Mouse (Mus musculus) midbrain, embryonic 13.5 days (tissue): Measurements from ENCODE around the gene Fbf1. TPM values are rescaled to one million over a fixed set of nuclear protein-coding genes. Genes with fewer than 3 reads are reported as not detected.

Experiments used
- ATAC-seq: fragments of 200-750 bp; cut with Nextera tagmentation; 2 replicates; pipeline ENCODE4 v1.8.0; 2017; ENCODE audit warnings: mild to moderate bottlenecking, moderate TSS enrichment, moderate library complexity
- H3K27ac ChIP-seq: fragments of 300-500 bp; sonication (generic); 2 replicates; pipeline ENCODE4 v1.5.1; 2015; ENCODE audit warnings: inconsistent platforms, mild to moderate bottlenecking, moderate library complexity
- H3K27me3 ChIP-seq: fragments of 300-500 bp; sonication (generic); 2 replicates; pipeline ENCODE4 v1.6.1; 2015; ENCODE audit warnings: mild to moderate bottlenecking, inconsistent platforms
- H3K36me3 ChIP-seq: fragments of 300-500 bp; sonication (generic); 2 replicates; pipeline ENCODE4 v1.6.1; 2015; ENCODE audit warnings: mild to moderate bottlenecking, inconsistent platforms
- H3K4me1 ChIP-seq: fragments of 300-500 bp; sonication (generic); replicated peaks from 2 replicates; pipeline ENCODE4 v1.6.1; 2015; ENCODE audit warnings: inconsistent platforms
- H3K4me2 ChIP-seq: fragments of 300-500 bp; sonication (generic); replicated peaks from 2 replicates; pipeline ENCODE4 v1.6.1; 2015; ENCODE audit warnings: moderate library complexity, mild to moderate bottlenecking, inconsistent platforms
- H3K4me3 ChIP-seq: fragments of 300-500 bp; sonication (generic); replicated peaks from 2 replicates; pipeline ENCODE4 v1.5.1; 2015; ENCODE audit warnings: mild to moderate bottlenecking, inconsistent platforms
- H3K9ac ChIP-seq: fragments of 300-500 bp; sonication (generic); replicated peaks from 2 replicates; pipeline ENCODE4 v1.6.1; 2015; ENCODE audit warnings: mild to moderate bottlenecking, inconsistent platforms
- H3K9me3 ChIP-seq: fragments of 300-500 bp; sonication (generic); 2 replicates; pipeline ENCODE4 v1.6.1; 2016; ENCODE audit warnings: mild to moderate bottlenecking, inconsistent platforms
- WGBS: fragments of 180-500 bp; shearing (Covaris S2); methylation state at CpG from one replicate; pipeline ENCODE4 v1.1.7; 2015; 5-methylcytosine and 5-hydroxymethylcytosine counted together
- polyA plus RNA-seq: library from polyadenylated mRNA; unstranded; fragments of >200 nt; fragmentation: Nextera tagmentation; extraction: Ambion mirVana; gene quantifications from 2 replicates; pipeline ENCODE4 v1.2.1, GENCODE M21; 2015

The Fbf1 gene
- polyA plus RNA-seq, result 69.1 and 76.5 TPM in 2 replicates

GRCm38 (mm10) chr11:116167884-116168439 lies at the start of gene Fbf1:
TSS of gene Fbf1 (minus strand) at chr11:116168166.
- peaks cover 46% of the 10 kb centered on the region for H3K36me3 ChIP-seq
- no peaks in the 10 kb centered on the region for H3K9me3 ChIP-seq
- H3K4me3 ChIP-seq, result peak within 1 kb of the TSS; percentile 82
- H3K27ac ChIP-seq, result peak within 1 kb of the TSS; percentile 95
- H3K4me2 ChIP-seq, result peak within 1 kb of the TSS; percentile 71
- peak; percentile 99 for ATAC-seq
- WGBS, result under 1% methylated on average over 40 of the region's 40 CpGs
- peak within 1 kb of the TSS; percentile 90 for H3K9ac ChIP-seq
- H3K4me1 ChIP-seq, result peaks cover 20% of the 10 kb centered on the region
- H3K27me3 ChIP-seq, result no peaks in the 10 kb centered on the region

- H3K4me3 ChIP-seq, result no peak overlapping the region
- peaks cover 16% of the 10 kb centered on the region for H3K4me1 ChIP-seq
- 0 out of 2 replicates have a peak, but pooled peaks cover 6% of the 10 kb centered on the region for H3K9me3 ChIP-seq
- no peak overlapping the region for H3K4me2 ChIP-seq
- H3K36me3 ChIP-seq, result 0 out of 2 replicates have a peak, but pooled peaks cover 7% of the 10 kb centered on the region
- ATAC-seq, result no peak
- no peak overlapping the region for H3K9ac ChIP-seq
- peaks cover 16% of the 10 kb centered on the region for H3K27me3 ChIP-seq
- 89% methylated on average over 11 of the region's 11 CpGs for WGBS
- no peak overlapping the region for H3K27ac ChIP-seq
These were observed 48.6 kb upstream of the Fbf1 start for GRCm38 (mm10) chr11:116216549-116216948.

GRCm38 (mm10) chr11:116215991-116216390 lies 48.0 kb upstream of the Fbf1 start:
- no peak overlapping the region for H3K27ac ChIP-seq
- peaks cover 10% of the 10 kb centered on the region for H3K27me3 ChIP-seq
- 0 out of 2 replicates have a peak, but pooled peaks cover under 1% of the 10 kb centered on the region for H3K9me3 ChIP-seq
- H3K9ac ChIP-seq, result no peak overlapping the region
- no peak overlapping the region for H3K4me3 ChIP-seq
- ATAC-seq, result no peak
- 89% methylated on average over 6 of the region's 6 CpGs for WGBS
- H3K4me2 ChIP-seq, result no peak overlapping the region
- H3K36me3 ChIP-seq, result 0 out of 2 replicates have a peak, but pooled peaks cover 8% of the 10 kb centered on the region
- peaks cover 16% of the 10 kb centered on the region for H3K4me1 ChIP-seq

GRCm38 (mm10) chr11:116215181-116215580 lies 47.2 kb upstream of the Fbf1 start:
- peaks cover 16% of the 10 kb centered on the region for H3K4me1 ChIP-seq
- 82% methylated on average over 7 of the region's 7 CpGs for WGBS
- peaks cover 2% of the 10 kb centered on the region; the same call in 1 of the 2 replicates for H3K27me3 ChIP-seq
- H3K9me3 ChIP-seq, result no peaks in the 10 kb centered on the region
- H3K9ac ChIP-seq, result no peak overlapping the region
- no peak for ATAC-seq
- 0 out of 2 replicates have a peak, but pooled peaks cover 8% of the 10 kb centered on the region for H3K36me3 ChIP-seq
- no peak overlapping the region for H3K27ac ChIP-seq
- H3K4me3 ChIP-seq, result no peak overlapping the region
- H3K4me2 ChIP-seq, result no peak overlapping the region

GRCm38 (mm10) chr11:116213877-116214510 lies 46.0 kb upstream of the Fbf1 start:
- Histone ChIP-seq H3K27me3 (no peaks in the 10 kb centered on the region), H3K4me3 (no peak overlapping the region), H3K9me3 (no peaks in the 10 kb centered on the region), H3K36me3 (0 out of 2 replicates have a peak, but pooled peaks cover 12% of the 10 kb centered on the region), H3K4me1 (peaks cover 8% of the 10 kb centered on the region), H3K9ac (no peak overlapping the region), H3K27ac (no peak overlapping the region), H3K4me2 (no peak overlapping the region)
- WGBS, result 92% methylated on average over 13 of the region's 13 CpGs
- ATAC-seq, result no peak

- H3K4me3 ChIP-seq, result no peak overlapping the region
- no peaks in the 10 kb centered on the region for H3K4me1 ChIP-seq
- H3K9me3 ChIP-seq, result no peaks in the 10 kb centered on the region
- no peak overlapping the region for H3K9ac ChIP-seq
- H3K27ac ChIP-seq, result no peak overlapping the region
- 0 out of 2 replicates have a peak, but pooled peaks cover 14% of the 10 kb centered on the region for H3K36me3 ChIP-seq
- ATAC-seq, result no peak
- H3K4me2 ChIP-seq, result no peak overlapping the region
- H3K27me3 ChIP-seq, result no peaks in the 10 kb centered on the region
- 93% methylated on average over 6 of the region's 6 CpGs for WGBS
These were observed 44.9 kb upstream of the Fbf1 start for GRCm38 (mm10) chr11:116212847-116213246.

- no peak for ATAC-seq
These were observed 42.7 kb upstream of the Fbf1 start for GRCm38 (mm10) chr11:116210696-116211095.

GRCm38 (mm10) chr11:116209257-116209656 lies 41.3 kb upstream of the Fbf1 start:
- no peak overlapping the region for H3K9ac ChIP-seq
- no peaks in the 10 kb centered on the region for H3K9me3 ChIP-seq
- peaks cover 34% of the 10 kb centered on the region for H3K36me3 ChIP-seq
- H3K27ac ChIP-seq, result no peak overlapping the region
- ATAC-seq, result no peak
- no peaks in the 10 kb centered on the region for H3K27me3 ChIP-seq
- 85% methylated on average over 8 of the region's 8 CpGs for WGBS
- H3K4me2 ChIP-seq, result no peak overlapping the region
- H3K4me3 ChIP-seq, result no peak overlapping the region
- no peaks in the 10 kb centered on the region for H3K4me1 ChIP-seq

More at GRCm38 (mm10) chr11:116210696-116211095, 42.7 kb upstream of the Fbf1 start:
- H3K4me2 ChIP-seq, result no peak overlapping the region
- peaks cover 32% of the 10 kb centered on the region for H3K36me3 ChIP-seq
- no peaks in the 10 kb centered on the region for H3K9me3 ChIP-seq
- H3K4me3 ChIP-seq, result no peak overlapping the region
- WGBS, result 83% methylated on average over 5 of the region's 5 CpGs
- H3K4me1 ChIP-seq, result no peaks in the 10 kb centered on the region
- H3K27me3 ChIP-seq, result no peaks in the 10 kb centered on the region
- peak overlapping the region; percentile 25; the same call in 1 of the 2 replicates for H3K9ac ChIP-seq
- H3K27ac ChIP-seq, result no peak overlapping the region

- Histone ChIP-seq H3K27me3 (no peaks in the 10 kb centered on the region), H3K4me3 (no peak overlapping the region), H3K9ac (no peak overlapping the region), H3K27ac (no peak overlapping the region), H3K4me2 (no peak overlapping the region), H3K36me3 (peaks cover 34% of the 10 kb centered on the region), H3K9me3 (no peaks in the 10 kb centered on the region), H3K4me1 (no peaks in the 10 kb centered on the region)
- WGBS, result 92% methylated on average over 3 of the region's 3 CpGs
- ATAC-seq, result no peak
These were observed 40.7 kb upstream of the Fbf1 start for GRCm38 (mm10) chr11:116208660-116209059.

GRCm38 (mm10) chr11:116206678-116207077 lies 38.7 kb upstream of the Fbf1 start:
- Histone ChIP-seq H3K4me1 (no peaks in the 10 kb centered on the region), H3K36me3 (peaks cover 37% of the 10 kb centered on the region), H3K27me3 (no peaks in the 10 kb centered on the region), H3K27ac (no peak overlapping the region), H3K4me2 (no peak overlapping the region), H3K4me3 (no peak overlapping the region), H3K9me3 (no peaks in the 10 kb centered on the region), H3K9ac (no peak overlapping the region)
- no peak for ATAC-seq
- WGBS, result 86% methylated on average over 4 of the region's 4 CpGs

- Histone ChIP-seq H3K4me2 (no peak overlapping the region), H3K27me3 (no peaks in the 10 kb centered on the region), H3K27ac (no peak overlapping the region), H3K9ac (no peak overlapping the region), H3K9me3 (no peaks in the 10 kb centered on the region), H3K4me3 (no peak overlapping the region), H3K4me1 (peaks cover 7% of the 10 kb centered on the region), H3K36me3 (peaks cover 29% of the 10 kb centered on the region)
- 90% methylated on average over 3 of the region's 3 CpGs for WGBS
- ATAC-seq, result no peak
These were observed 35.2 kb upstream of the Fbf1 start for GRCm38 (mm10) chr11:116203150-116203549.

GRCm38 (mm10) chr11:116201151-116201550 lies 33.2 kb upstream of the Fbf1 start:
- WGBS, result 91% methylated on average over 2 of the region's 2 CpGs
- no peaks in the 10 kb centered on the region for H3K27me3 ChIP-seq
- H3K9ac ChIP-seq, result no peak overlapping the region
- H3K9me3 ChIP-seq, result no peaks in the 10 kb centered on the region
- no peak for ATAC-seq
- no peak overlapping the region for H3K27ac ChIP-seq
- H3K4me2 ChIP-seq, result no peak overlapping the region
- peaks cover 21% of the 10 kb centered on the region for H3K36me3 ChIP-seq
- peaks cover 17% of the 10 kb centered on the region for H3K4me1 ChIP-seq
- H3K4me3 ChIP-seq, result no peak overlapping the region
